Mouse (Mus musculus) mouse trophoblast stem cell (cell line): ENCODE measurements around the gene Fuca1.

Experiments
- in situ Hi-C, 2 experiments: fragments of 300-500 bp; cut with MseI, MboI; formaldehyde crosslinking; loops; 2 replicates in 1 of 2; 3 replicates in 1 of 2; pipeline ENCODE4 v1.15.1; 2025

The Fuca1 gene

DNA sequence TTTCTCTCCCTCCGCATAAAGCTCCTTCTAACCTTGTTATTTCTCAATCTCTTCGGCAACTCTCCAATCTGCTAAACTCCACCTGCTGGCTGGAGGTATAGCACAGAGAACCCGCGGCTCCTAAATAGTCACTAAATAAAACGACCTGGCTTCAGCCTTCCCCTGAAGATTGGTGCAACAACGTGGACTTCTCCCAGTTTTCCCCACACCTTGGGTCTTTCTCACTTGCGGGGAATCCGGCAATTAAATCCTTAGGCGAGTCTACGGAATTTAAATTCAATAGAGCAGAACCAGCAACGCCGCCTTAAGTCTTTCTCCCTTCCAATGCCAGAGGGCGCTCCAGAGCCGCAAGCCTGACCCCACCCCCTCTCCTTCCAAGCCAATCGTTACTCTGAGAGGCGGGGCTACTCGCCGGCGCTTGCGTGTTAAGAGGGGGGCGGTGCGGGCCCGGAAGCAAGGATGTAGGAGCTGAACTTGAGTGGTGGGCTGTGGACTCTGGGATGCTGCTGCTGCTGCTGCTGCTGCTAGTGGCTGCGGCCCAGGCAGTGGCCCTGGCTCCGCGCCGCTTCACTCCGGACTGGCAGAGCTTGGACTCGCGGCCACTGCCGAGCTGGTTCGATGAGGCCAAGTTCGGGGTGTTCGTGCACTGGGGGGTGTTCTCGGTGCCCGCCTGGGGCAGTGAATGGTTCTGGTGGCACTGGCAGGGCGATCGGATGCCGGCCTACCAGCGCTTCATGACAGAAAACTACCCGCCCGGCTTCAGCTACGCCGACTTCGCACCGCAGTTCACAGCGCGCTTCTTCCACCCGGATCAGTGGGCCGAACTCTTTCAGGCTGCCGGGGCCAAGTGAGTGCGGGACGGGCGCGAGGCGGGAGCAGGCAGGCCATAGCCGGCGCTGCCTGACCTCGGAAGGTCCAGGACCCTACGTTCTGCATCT, at the start of gene Fuca1:
Gene Fuca1 (plus strand): TSS at position 432 of the 938 bp plus-strand sequence.
- in situ Hi-C loops = no loop called here

DNA sequence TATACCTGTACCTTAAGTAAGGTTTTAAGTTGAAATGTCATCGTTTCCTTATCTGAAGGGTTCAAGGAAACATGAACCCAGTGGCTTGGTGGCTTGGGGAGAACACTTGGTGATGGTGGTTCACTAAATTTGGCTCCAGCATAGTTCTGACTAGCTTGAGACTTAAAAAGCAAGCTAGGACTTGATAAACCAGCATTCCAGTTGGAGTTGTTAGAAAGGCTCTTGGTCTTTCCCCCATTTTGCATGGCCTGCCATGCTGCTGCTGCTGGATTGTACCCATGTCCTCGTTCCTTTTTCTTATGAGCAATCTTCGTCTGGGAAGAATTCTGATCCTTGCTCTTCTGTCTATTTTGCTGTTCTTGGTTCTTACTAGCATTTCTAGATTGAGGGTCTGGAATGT, 48.5 kb upstream of the Fuca1 start:
- in situ Hi-C loops = no loop called here

GRCm38 (mm10) chr4:135872589-135873391, 47.7 kb upstream of the Fuca1 start:
- in situ Hi-C loops = no loop called here

GRCm38 (mm10) chr4:135873526-135874202, 46.9 kb upstream of the Fuca1 start, which contains the start of gene Pnrc2:
Pnrc2 (minus strand) TSS chr4:135873850.
- in situ Hi-C loops = no loop called here

DNA sequence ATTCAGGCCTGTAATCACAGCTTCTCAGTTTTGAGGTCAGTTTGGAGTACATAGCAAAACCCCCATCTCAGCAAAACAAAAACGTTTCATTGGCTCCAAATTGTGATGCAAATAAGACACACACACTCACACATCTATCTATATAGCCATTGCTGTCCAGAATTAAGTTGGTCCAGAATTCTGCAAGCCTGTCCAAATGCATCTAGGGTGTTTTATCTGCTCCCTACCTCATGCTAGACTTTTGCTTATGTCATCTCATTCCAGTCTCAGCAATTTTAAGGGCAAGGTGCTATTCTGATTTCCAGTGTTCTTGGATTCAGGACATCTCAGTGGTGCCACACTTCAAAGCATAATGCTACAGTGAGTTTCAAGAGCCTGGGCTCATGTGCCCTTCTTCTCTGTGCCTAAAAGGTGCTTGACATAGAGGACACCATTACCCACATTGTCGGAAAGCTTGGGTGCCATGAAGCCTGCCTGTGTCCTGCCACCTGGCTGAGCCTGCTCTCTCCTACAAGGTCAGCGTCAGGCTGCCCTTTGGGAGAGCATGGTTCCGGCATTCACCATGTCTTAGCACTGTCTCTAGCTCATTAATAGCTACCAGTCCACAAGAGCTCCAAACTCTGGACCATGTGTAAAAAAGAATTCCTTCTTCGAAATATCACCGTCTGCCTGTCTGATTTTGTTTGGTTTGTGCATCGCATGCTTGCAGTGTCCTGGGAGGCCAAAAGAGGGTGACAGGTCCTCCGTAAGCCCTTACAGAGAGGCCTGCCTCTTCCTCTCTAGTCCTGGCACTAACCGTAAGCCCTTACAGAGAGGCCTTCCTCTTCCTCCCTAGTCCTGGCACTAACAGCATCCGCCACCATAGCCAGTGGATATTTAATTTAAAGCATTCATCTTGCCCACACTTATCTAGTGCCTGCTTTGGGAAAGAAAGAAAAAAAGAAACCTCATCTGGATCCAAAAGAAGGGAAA, 45.7 kb upstream of the Fuca1 start:
- in situ Hi-C loops = no loop called here

GRCm38 (mm10) chr4:135875546-135875945, 45.0 kb upstream of the Fuca1 start:
- in situ Hi-C loops = no loop called here

GRCm38 (mm10) chr4:135875991-135876582, 44.4 kb upstream of the Fuca1 start:
- in situ Hi-C loops = no loop called here

DNA sequence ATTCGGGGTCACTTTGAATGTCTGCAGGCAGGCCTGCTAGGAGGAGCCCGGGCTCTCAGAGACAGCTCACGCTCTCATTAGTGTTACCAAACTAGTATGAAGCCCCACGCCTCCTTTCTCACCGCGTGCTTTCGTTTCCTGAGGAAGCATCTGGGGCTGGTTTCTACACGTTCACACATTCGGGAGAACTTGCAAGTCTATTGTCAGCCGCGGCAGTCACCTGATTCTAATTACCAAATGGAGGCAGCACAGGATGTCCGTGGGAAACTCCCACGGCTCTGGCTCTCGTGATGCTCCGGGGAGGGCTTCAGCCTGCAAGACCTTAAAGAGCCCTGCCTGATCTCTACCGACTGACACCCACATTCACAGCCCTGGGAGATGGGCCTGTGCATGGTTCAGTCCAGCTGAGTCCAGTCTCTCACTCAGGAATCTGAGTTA, 43.9 kb upstream of the Fuca1 start:
- in situ Hi-C loops = no loop called here

GRCm38 (mm10) chr4:135877742-135878141, 42.8 kb upstream of the Fuca1 start:
- in situ Hi-C loops = no loop called here

DNA sequence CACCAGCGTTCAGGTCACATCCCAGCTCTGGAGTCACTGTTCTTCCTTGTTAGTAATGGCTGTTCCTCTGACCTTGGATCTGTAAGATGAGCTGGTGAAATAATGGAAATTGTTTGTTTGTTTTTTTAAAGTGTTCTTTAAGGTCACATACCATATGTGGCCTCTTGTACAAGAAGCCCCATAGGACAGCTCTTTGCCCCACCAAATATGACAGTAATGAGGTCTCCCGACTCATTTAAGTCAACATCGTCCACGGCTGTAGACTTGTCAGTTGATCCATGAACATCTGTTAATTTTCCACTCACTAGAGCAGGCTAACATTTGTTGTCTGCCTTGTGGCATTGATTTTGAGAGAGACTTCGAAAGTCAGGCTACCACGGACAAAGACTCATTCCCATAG, 41.5 kb upstream of the Fuca1 start:
- in situ Hi-C loops = no loop called here

DNA sequence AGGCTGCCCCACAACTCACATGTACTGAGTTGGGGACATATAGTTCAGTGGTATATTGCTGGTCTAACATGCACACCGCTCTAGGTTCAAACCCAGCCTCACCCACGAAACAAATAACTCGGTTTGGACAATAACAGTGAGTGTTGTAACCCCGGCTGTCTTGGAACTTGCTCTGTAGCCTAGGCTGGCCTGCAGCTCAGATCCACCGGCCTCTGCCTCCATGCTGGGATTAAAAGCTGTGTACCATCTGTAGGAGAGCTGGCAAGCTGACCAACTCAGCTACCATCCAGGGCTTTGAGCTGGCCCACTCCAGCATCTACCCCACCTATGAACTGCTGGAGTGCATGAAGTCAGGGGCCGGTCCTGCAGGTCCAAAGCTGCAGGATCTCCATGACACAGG, 40.5 kb upstream of the Fuca1 start:
- in situ Hi-C loops = loop anchor here in 1 of 2 experiments (10.0 kb wide), 1 partner anchor 55 kb away; no protein-coding TSS in a partner anchor

- in situ Hi-C loops = loop anchor here in 1 of 2 experiments (10.0 kb wide), 1 partner anchor 54 kb away; no protein-coding TSS in a partner anchor
Observed at GRCm38 (mm10) chr4:135880576-135880975, 40.0 kb upstream of the Fuca1 start.

DNA sequence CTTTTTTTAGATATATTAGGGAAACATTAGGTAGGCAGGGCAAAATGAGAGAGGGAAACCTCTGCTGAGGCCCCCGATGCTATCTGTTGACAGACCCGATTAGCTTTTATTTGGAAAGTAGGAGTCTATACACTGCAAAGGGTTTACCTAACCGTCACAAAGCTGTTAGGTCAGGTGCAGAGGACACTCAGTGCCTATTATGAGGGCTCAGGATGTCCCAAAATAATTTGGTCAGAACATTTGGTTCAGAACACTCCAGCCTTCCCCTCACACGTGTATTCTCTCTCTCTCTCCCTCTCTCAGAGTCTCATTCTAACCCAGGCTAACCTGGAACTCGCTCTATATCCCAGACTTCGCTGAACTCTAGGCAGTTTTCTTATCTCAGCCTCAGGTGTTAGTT, 38.5 kb upstream of the Fuca1 start:
- in situ Hi-C loops = loop anchor here in 1 of 2 experiments (10.0 kb wide), 1 partner anchor 53 kb away; no protein-coding TSS in a partner anchor

- in situ Hi-C loops = loop anchor here in 1 of 2 experiments (10.0 kb wide), 1 partner anchor 51 kb away; no protein-coding TSS in a partner anchor
Observed at GRCm38 (mm10) chr4:135883401-135883851, 37.1 kb upstream of the Fuca1 start.

DNA sequence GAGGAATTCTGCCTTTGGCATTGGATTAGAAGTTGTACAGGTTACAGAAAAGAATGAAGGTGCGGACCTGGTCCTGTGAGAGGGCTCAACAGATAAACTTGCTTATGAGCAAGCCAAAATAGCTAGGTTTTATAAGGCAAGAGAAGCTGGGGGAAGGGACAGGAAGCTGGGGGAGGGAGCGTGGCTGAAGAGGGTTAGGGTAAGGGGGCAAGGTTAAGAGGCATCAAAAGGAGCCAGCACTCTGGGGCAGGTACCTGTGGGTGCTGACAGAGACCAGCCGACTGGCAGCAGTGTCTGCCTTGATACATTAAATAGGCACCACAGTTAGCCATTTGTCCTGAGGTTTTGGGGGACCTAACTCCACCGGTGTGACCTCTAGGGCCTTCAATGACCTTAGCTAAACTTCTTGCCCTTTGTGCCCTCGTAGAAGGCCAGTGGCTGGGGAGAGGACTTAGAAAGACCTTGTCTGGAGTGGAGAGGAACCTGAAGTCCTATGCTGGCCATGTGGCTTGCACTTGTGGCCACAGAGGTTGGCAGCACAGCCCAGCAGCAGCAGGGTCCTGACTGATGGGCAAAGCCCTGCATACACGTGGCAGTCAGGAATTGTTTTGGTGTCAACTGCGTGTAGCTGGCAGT, 36.5 kb upstream of the Fuca1 start:
- in situ Hi-C loops = loop anchor here in 1 of 2 experiments (10.0 kb wide), 1 partner anchor 51 kb away; no protein-coding TSS in a partner anchor

DNA sequence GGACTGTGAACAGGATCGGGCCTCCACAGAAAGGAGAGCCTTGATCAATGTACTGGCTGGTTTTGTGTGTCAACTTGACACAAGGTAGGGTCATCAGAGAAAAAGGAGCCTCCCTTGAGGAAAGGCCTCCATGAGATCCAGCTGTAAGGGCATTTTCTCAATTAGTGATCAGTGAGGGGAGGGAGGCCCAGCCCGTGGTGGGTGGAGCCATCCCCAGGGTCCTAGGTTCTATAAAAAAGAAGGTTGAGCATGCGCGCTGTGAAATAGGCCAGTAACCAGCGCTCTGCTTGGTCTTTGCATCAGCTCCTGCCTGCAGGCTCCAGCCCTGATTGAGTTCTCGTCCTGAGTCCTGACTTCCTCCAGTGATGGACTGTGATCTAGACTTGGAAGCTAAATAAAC, 36.0 kb upstream of the Fuca1 start:
- in situ Hi-C loops = loop anchor here in 1 of 2 experiments (10.0 kb wide), 1 partner anchor 50 kb away; no protein-coding TSS in a partner anchor

DNA sequence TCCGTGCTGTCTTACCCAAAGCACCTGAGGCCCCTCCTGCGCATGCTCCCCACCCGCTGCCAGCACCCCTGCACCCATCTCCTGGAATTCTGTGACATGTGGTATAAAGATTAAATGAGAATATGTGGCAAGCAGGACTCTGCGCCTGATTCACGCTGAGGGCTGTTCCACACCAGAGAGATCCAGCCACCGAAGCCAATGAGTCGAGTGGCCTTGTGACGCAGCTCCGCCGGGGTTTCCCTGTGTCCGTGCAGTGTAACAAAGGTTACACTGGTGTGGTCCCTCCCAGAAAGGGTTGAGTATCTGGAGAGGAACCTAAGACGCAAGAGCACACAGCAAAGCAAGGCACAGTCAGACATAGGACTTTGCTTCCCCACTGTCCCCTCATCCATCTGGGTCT, 34.9 kb upstream of the Fuca1 start:
- in situ Hi-C loops = loop anchor here in 1 of 2 experiments (10.0 kb wide), 1 partner anchor 49 kb away; no protein-coding TSS in a partner anchor

DNA sequence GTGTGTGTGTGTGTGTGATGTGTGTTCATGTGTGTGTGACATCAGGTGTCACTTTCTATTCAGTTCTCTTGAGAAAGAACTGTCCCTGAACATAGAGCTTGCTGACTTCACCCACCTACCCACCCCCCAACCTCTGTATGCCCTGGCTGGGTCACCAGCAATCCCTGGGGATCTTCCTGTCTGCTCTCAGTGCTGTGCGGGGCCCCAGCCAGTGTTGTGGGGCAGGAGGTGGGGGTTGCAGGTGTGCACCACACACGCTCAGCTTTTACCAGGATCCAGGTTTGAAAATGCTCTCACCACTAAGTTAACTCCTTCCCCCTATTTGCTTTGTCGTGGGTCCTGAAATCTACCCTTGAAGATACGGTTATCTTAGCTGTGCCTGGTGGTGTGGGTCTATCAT, 34.4 kb upstream of the Fuca1 start:
- in situ Hi-C loops = loop anchor here in 1 of 2 experiments (10.0 kb wide), 1 partner anchor 49 kb away; no protein-coding TSS in a partner anchor
